Mouse (Mus musculus) forebrain, embryonic 10.5 days (tissue): Measurements from ENCODE around the gene Spata13. TPM values are rescaled to one million over a fixed set of nuclear protein-coding genes. Genes with fewer than 3 reads are reported as not detected.
A peak's percentile ranks its signal among the peaks of the same experiment; 100 is the strongest.

Experiments used
- DNase-seq: peaks from one replicate; pipeline ENCODE4 v3.0.0-alpha.2; 2017; ENCODE audit warnings: low spot score; ENCODE audit errors: extremely low spot score
- H3K27ac ChIP-seq: fragments of 300-500 bp; sonication (generic); 2 replicates; pipeline ENCODE4 v1.5.1; 2016; ENCODE audit warnings: mild to moderate bottlenecking
- H3K27me3 ChIP-seq: fragments of 300-500 bp; sonication (generic); 2 replicates; pipeline ENCODE4 v1.6.1; 2016; ENCODE audit warnings: mild to moderate bottlenecking; ENCODE audit not compliant: poor library complexity, severe bottlenecking
- H3K36me3 ChIP-seq: fragments of 300-500 bp; sonication (generic); replicated peaks from 2 replicates; pipeline ENCODE4 v1.6.1; 2016; ENCODE audit warnings: mild to moderate bottlenecking, moderate library complexity
- H3K4me1 ChIP-seq: fragments of 300-500 bp; sonication (generic); 2 replicates; pipeline ENCODE4 v1.6.1; 2016
- H3K4me3 ChIP-seq: fragments of 300-500 bp; sonication (generic); 2 replicates; pipeline ENCODE4 v1.5.1; 2016; ENCODE audit warnings: mild to moderate bottlenecking, moderate library complexity
- H3K9me3 ChIP-seq: fragments of 300-500 bp; sonication (generic); 2 replicates; pipeline ENCODE4 v1.6.1; 2016; ENCODE audit warnings: mild to moderate bottlenecking, moderate library complexity
- WGBS: fragments of 180-500 bp; shearing (Covaris S2); methylation state at CpG from one replicate; pipeline ENCODE4 v1.1.7; 2016; 5-methylcytosine and 5-hydroxymethylcytosine counted together
- polyA plus RNA-seq: library from polyadenylated mRNA; unstranded; fragments of >200 nt; fragmentation: Nextera tagmentation; extraction: Ambion mirVana; gene quantifications from 2 replicates; pipeline ENCODE4 v1.2.1, GENCODE M21; 2016

The Spata13 gene
- polyA plus RNA-seq, 1 experiment from 2014 or later = 102 TPM

GRCm38 (mm10) chr14:60621076-60621475, 12.7 kb upstream of the Spata13 start:
- 86% methylated on average over 9 of the region's 9 CpGs for WGBS
- H3K27me3 ChIP-seq = no peaks in the 10 kb centered on the region
- no peak overlapping the region for H3K27ac ChIP-seq
- H3K9me3 ChIP-seq = peaks cover 11% of the 10 kb centered on the region; the same call in 1 of the 2 replicates
- no peak for DNase-seq
- H3K4me3 ChIP-seq = no peak overlapping the region
- H3K4me1 ChIP-seq = peaks cover 34% of the 10 kb centered on the region
- peaks cover 7% of the 10 kb centered on the region; the same call in 1 of the 2 replicates for H3K36me3 ChIP-seq

- Histone ChIP-seq H3K4me3 (no peak overlapping the region), H3K27me3 (no peaks in the 10 kb centered on the region), H3K9me3 (peaks cover 11% of the 10 kb centered on the region; the same call in 1 of the 2 replicates), H3K27ac (no peak overlapping the region), H3K36me3 (peaks cover 7% of the 10 kb centered on the region; the same call in 1 of the 2 replicates), H3K4me1 (peaks cover 13% of the 10 kb centered on the region)
- no peak for DNase-seq
- WGBS = 90% methylated on average over 6 of the region's 6 CpGs
Measured at GRCm38 (mm10) chr14:60625486-60625885, 8.3 kb upstream of the Spata13 start.

GRCm38 (mm10) chr14:60629887-60630460, 3.8 kb upstream of the Spata13 start:
- Histone ChIP-seq H3K4me3 (no peak overlapping the region), H3K36me3 (no peaks in the 10 kb centered on the region), H3K27me3 (peaks cover 6% of the 10 kb centered on the region; the same call in 1 of the 2 replicates), H3K9me3 (no peaks in the 10 kb centered on the region), H3K4me1 (peaks cover 17% of the 10 kb centered on the region), H3K27ac (no peak overlapping the region)
- DNase-seq = no peak
- WGBS = 88% methylated on average over 9 of the region's 9 CpGs

GRCm38 (mm10) chr14:60630981-60631380, 2.8 kb upstream of the Spata13 start:
- no peaks in the 10 kb centered on the region for H3K36me3 ChIP-seq
- H3K4me1 ChIP-seq = peaks cover 24% of the 10 kb centered on the region
- no peak overlapping the region for H3K4me3 ChIP-seq
- H3K9me3 ChIP-seq = no peaks in the 10 kb centered on the region
- H3K27me3 ChIP-seq = peaks cover 6% of the 10 kb centered on the region; the same call in 1 of the 2 replicates
- no peak for DNase-seq
- H3K27ac ChIP-seq = no peak overlapping the region
- 89% methylated on average over 4 of the region's 4 CpGs for WGBS

GRCm38 (mm10) chr14:60634877-60635771, 1.3 kb downstream of the Spata13 start:
- under 1% methylated on average over 45 of the region's 45 CpGs for WGBS
- H3K4me1 ChIP-seq = peaks cover 66% of the 10 kb centered on the region
- peak; percentile 71 for DNase-seq
- peak overlapping the region; percentile 95 for H3K27ac ChIP-seq
- H3K9me3 ChIP-seq = no peaks in the 10 kb centered on the region
- peaks cover 6% of the 10 kb centered on the region; the same call in 1 of the 2 replicates for H3K27me3 ChIP-seq
- peaks cover 39% of the 10 kb centered on the region for H3K36me3 ChIP-seq
- H3K4me3 ChIP-seq = peak overlapping the region; percentile 94

GRCm38 (mm10) chr14:60635911-60636607, 2.3 kb downstream of the Spata13 start:
- 5% methylated on average over 14 of the region's 14 CpGs for WGBS

GRCm38 (mm10) chr14:60636608-60636980, 2.8 kb downstream of the Spata13 start:
- Histone ChIP-seq H3K9me3 (no peaks in the 10 kb centered on the region), H3K4me1 (peaks cover 78% of the 10 kb centered on the region), H3K36me3 (peaks cover 46% of the 10 kb centered on the region), H3K4me3 (peak overlapping the region; percentile 94), H3K27ac (peak overlapping the region; percentile 95), H3K27me3 (peaks cover 1% of the 10 kb centered on the region; the same call in 1 of the 2 replicates)
- DNase-seq = no peak
- WGBS = 37% methylated on average over 2 of the region's 2 CpGs

More at GRCm38 (mm10) chr14:60635911-60636607, 2.3 kb downstream of the Spata13 start:
- Histone ChIP-seq H3K4me3 (peak overlapping the region; percentile 94), H3K9me3 (no peaks in the 10 kb centered on the region), H3K36me3 (peaks cover 42% of the 10 kb centered on the region), H3K27ac (peak overlapping the region; percentile 95), H3K4me1 (peaks cover 73% of the 10 kb centered on the region), H3K27me3 (peaks cover 6% of the 10 kb centered on the region; the same call in 1 of the 2 replicates)
- peak; percentile 74 for DNase-seq

- H3K4me1 ChIP-seq = peaks cover 82% of the 10 kb centered on the region
- DNase-seq = no peak
- H3K4me3 ChIP-seq = peak overlapping the region; percentile 94
- H3K27ac ChIP-seq = peak overlapping the region; percentile 62
- H3K36me3 ChIP-seq = peaks cover 46% of the 10 kb centered on the region
- H3K27me3 ChIP-seq = no peaks in the 10 kb centered on the region; the same call in 1 of the 2 replicates
- no peaks in the 10 kb centered on the region for H3K9me3 ChIP-seq
- 62% methylated on average over 9 of the region's 9 CpGs for WGBS
Measured at GRCm38 (mm10) chr14:60636996-60637395, 3.2 kb downstream of the Spata13 start.

GRCm38 (mm10) chr14:60638159-60638558, 4.4 kb downstream of the Spata13 start:
- H3K27me3 ChIP-seq = no peaks in the 10 kb centered on the region
- peaks cover 91% of the 10 kb centered on the region for H3K4me1 ChIP-seq
- no peak for DNase-seq
- peak overlapping the region; percentile 22; the same call in 1 of the 2 replicates for H3K27ac ChIP-seq
- no peaks in the 10 kb centered on the region for H3K9me3 ChIP-seq
- 81% methylated on average over 8 of the region's 8 CpGs for WGBS
- H3K36me3 ChIP-seq = peaks cover 46% of the 10 kb centered on the region
- peak overlapping the region; percentile 94; the same call in 1 of the 2 replicates for H3K4me3 ChIP-seq

- 86% methylated on average over 9 of the region's 9 CpGs for WGBS
Measured at GRCm38 (mm10) chr14:60639195-60639594, 5.4 kb downstream of the Spata13 start.

GRCm38 (mm10) chr14:60641120-60641519, 7.3 kb downstream of the Spata13 start:
- no peaks in the 10 kb centered on the region for H3K9me3 ChIP-seq
- no peak for DNase-seq
- no peaks in the 10 kb centered on the region for H3K27me3 ChIP-seq
- peak overlapping the region; percentile 87; the same call in 1 of the 2 replicates for H3K27ac ChIP-seq
- H3K4me1 ChIP-seq = peaks cover 98% of the 10 kb centered on the region
- 86% methylated on average over 6 of the region's 6 CpGs for WGBS
- peaks cover 65% of the 10 kb centered on the region for H3K36me3 ChIP-seq
- H3K4me3 ChIP-seq = 0 out of 2 replicates have a peak overlapping the region, but pooled peaks have one; percentile 13

More at GRCm38 (mm10) chr14:60639195-60639594, 5.4 kb downstream of the Spata13 start:
- no peaks in the 10 kb centered on the region for H3K9me3 ChIP-seq
- peaks cover 91% of the 10 kb centered on the region for H3K4me1 ChIP-seq
- peak overlapping the region; percentile 40; the same call in 1 of the 2 replicates for H3K27ac ChIP-seq
- no peak for DNase-seq
- no peaks in the 10 kb centered on the region for H3K27me3 ChIP-seq
- peaks cover 46% of the 10 kb centered on the region for H3K36me3 ChIP-seq
- H3K4me3 ChIP-seq = no peak overlapping the region; the same call in 1 of the 2 replicates

GRCm38 (mm10) chr14:60642131-60642530, 8.3 kb downstream of the Spata13 start:
- Histone ChIP-seq H3K4me3 (peak overlapping the region; percentile 40), H3K4me1 (peaks cover 98% of the 10 kb centered on the region), H3K36me3 (peaks cover 65% of the 10 kb centered on the region), H3K27ac (peak overlapping the region; percentile 87), H3K27me3 (no peaks in the 10 kb centered on the region), H3K9me3 (no peaks in the 10 kb centered on the region)
- WGBS = 89% methylated on average over 1 of the region's 1 CpGs
- DNase-seq = no peak
